Mouse (Mus musculus): ENCODE measurements around the gene Calcb. TPM values are rescaled to one million over a fixed set of nuclear protein-coding genes. Genes with fewer than 3 reads are reported as not detected.
"Not testable (repeated sequence)": the region's sequence is repeated elsewhere in the genome, so short reads cannot be mapped to it uniquely, and the experiment has no call there.

The Calcb gene
- polyA plus RNA-seq, 1 experiment from 2014 or later: not detected

DNA sequence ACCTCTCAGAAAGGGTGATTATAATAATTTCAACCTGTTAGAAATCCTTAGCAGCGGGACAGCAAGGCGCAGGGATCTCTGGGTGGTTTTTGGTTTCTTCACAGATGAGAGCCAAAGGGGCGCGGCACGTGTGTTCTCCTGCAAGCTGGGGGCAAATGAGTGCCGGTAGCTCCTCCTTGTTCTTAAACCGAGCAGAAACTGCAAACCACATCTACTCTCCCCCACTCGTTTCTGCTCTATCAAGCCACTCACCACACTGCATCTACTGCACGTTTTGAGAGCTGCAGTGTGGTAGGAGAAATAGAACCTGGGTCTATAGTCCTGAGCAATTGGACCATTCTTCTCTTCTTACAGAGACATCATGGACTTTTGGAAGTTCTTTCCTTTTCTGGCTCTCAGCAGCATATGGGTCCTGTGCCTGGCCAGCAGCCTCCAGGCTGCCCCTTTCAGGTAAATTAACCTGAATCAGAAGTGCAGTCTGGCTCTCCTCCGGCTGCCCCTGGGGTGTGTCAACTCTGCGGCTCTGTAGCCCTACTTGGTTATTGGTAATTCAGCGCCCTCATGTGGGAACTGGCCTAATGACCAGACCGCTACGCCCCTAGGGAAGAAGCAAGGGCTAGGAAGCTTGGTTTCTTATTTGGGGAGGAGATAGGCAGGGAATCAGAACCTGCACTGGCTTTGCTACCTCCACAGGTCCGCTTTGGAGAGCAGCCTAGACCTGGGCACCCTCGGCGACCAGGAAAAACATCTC is 1.1 kb downstream of the Calcb start:
- Histone ChIP-seq H3K4me2 (ENCODE audit: low read depth, low read length) (no peak overlapping the region), H3K9ac (ENCODE audit: low read depth, low read length) (no peak overlapping the region), H3K9me3 (replicated peaks; ENCODE audit: control insufficient read depth, low read length) (no peaks in the 10 kb centered on the region), H3K36me3 (ENCODE audit: control insufficient read depth, insufficient read depth) (no peaks in the 10 kb centered on the region), H3K27me3 (ENCODE audit: control insufficient read depth, insufficient read depth, low read depth, low read length) (peaks cover 23% of the 10 kb centered on the region), H3K4me3 (ENCODE audit: low read depth, low read length) (no peak overlapping the region), H3K27ac (ENCODE audit: low read length) (no peak overlapping the region), H3K4me1 (ENCODE audit: control insufficient read depth, low read depth, low read length) (no peaks in the 10 kb centered on the region)
- no peak for ATAC-seq (ENCODE audit: low read depth)
- WGBS (ENCODE audit: insufficient replicate concordance): 4% methylated on average over 17 of the region's 17 CpGs

DNA sequence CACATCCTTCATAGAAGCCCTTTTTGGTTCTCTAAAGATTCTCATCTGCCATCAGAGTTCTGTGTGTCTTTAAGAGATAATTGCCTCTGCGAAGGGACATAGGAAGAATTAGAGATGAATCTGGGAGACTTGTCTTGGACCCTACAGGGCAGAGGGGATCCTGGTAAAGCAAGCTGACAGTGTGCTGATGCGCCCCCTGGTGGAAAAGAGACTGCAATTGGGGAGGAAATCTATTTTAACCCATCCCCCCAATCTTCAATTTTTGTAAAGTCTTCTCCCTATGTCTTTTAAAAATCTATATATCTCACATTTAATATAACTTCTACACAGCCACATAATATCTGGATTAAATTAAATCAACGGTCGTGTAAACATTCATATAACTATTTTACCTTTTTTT is 11.3 kb downstream of the Calcb start:
- not testable (repeated sequence) for ATAC-seq (ENCODE audit: low read depth)

DNA sequence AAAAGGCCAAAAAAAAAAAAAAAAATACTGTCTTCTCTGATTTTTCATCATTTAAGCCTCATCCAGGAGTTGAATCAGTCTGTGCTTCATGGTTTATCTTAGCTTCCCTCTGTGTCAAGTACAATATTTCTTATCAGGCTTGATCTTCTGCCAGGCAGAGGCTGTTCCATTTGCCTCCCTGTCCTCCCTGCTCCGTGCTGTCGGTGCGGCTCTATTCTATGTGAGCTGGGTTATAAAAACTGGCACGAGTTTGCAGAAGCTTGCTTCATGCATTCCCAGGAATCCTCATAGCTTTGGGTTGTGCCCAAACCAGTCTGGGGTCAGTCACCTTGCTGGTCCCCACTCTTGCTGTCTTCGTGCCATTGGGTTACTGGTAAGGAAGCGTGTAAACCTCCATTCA is 12.7 kb downstream of the Calcb start:
- H3K27me3 ChIP-seq (ENCODE audit: control insufficient read depth, insufficient read depth, low read depth, low read length): no peaks in the 10 kb centered on the region
- no peak overlapping the region for H3K4me3 ChIP-seq (ENCODE audit: low read depth, low read length)
- H3K36me3 ChIP-seq (ENCODE audit: control insufficient read depth, insufficient read depth): no peaks in the 10 kb centered on the region
- 69% methylated on average over 6 of the region's 6 CpGs for WGBS (ENCODE audit: insufficient replicate concordance)
- H3K4me2 ChIP-seq (ENCODE audit: low read depth, low read length): no peak overlapping the region
- no peaks in the 10 kb centered on the region for H3K4me1 ChIP-seq (ENCODE audit: control insufficient read depth, low read depth, low read length)
- no peak for ATAC-seq (ENCODE audit: low read depth)
- H3K9ac ChIP-seq (ENCODE audit: low read depth, low read length): no peak overlapping the region
- no peak overlapping the region for H3K27ac ChIP-seq (ENCODE audit: low read length)
- H3K9me3 ChIP-seq (replicated peaks; ENCODE audit: control insufficient read depth, low read length): no peaks in the 10 kb centered on the region

More for the DNA sequence above, 11.3 kb downstream of the Calcb start:
- not testable (repeated sequence) for H3K4me3 ChIP-seq (ENCODE audit: low read depth, low read length); H3K27ac ChIP-seq (ENCODE audit: low read length); H3K4me2 ChIP-seq (ENCODE audit: low read depth, low read length); H3K27me3 ChIP-seq (ENCODE audit: control insufficient read depth, insufficient read depth, low read depth, low read length); H3K36me3 ChIP-seq (ENCODE audit: control insufficient read depth, insufficient read depth); H3K9me3 ChIP-seq (replicated peaks; ENCODE audit: control insufficient read depth, low read length); H3K9ac ChIP-seq (ENCODE audit: low read depth, low read length); H3K4me1 ChIP-seq (ENCODE audit: control insufficient read depth, low read depth, low read length)
- WGBS (ENCODE audit: insufficient replicate concordance): 49% methylated on average over 4 of the region's 4 CpGs

DNA sequence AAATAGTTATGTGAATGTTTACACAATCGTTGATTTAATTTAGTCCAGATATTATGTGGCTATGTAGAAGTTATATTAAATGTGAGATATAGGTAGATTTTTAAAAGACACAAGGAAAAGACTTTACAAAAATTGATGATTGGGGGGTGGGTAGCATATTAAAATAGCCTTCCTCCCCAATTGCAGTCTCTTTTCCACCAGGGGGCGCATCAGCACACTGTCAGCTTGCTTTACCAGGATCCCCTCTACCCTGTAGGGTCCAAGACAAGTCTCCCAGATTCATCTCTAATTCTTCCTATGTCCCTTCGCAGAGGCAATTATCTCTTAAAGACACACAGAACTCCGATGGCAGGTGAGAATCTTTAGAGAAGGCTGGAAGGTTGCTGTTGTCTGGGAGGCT is 13.3 kb downstream of the Calcb start:
- H3K9ac ChIP-seq (ENCODE audit: low read depth, low read length); H3K36me3 ChIP-seq (ENCODE audit: control insufficient read depth, insufficient read depth); H3K4me1 ChIP-seq (ENCODE audit: control insufficient read depth, low read depth, low read length); H3K27me3 ChIP-seq (ENCODE audit: control insufficient read depth, insufficient read depth, low read depth, low read length); H3K4me2 ChIP-seq (ENCODE audit: low read depth, low read length); H3K27ac ChIP-seq (ENCODE audit: low read length); ATAC-seq (ENCODE audit: low read depth); H3K4me3 ChIP-seq (ENCODE audit: low read depth, low read length); H3K9me3 ChIP-seq (replicated peaks; ENCODE audit: control insufficient read depth, low read length): not testable (repeated sequence)
- WGBS (ENCODE audit: insufficient replicate concordance): 26% methylated on average over 4 of the region's 4 CpGs

DNA sequence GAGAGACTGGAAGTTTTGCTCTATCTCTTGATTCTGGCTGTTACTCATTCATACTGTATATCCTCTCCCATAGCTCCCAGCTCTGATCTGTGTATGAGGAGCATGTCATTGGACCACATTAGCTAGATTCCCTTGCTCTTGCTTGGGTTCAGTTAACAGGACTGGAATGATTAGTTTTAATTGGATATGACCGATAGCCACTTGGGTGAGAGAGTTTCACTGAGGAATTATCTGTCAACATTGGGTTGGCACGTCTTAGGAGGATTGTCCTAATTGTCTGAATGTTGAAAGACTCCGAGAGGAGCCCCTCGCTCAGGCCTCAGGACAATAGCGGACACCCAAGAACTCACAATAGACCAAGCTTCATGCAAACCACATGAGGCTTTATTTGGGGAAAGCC is 17.8 kb downstream of the Calcb start:
- Histone ChIP-seq H3K4me1 (ENCODE audit: control insufficient read depth, low read depth, low read length) (no peaks in the 10 kb centered on the region), H3K9me3 (replicated peaks; ENCODE audit: control insufficient read depth, low read length) (no peaks in the 10 kb centered on the region), H3K36me3 (ENCODE audit: control insufficient read depth, insufficient read depth) (no peaks in the 10 kb centered on the region), H3K27ac (ENCODE audit: low read length) (no peak overlapping the region), H3K4me2 (ENCODE audit: low read depth, low read length) (no peak overlapping the region), H3K4me3 (ENCODE audit: low read depth, low read length) (no peak overlapping the region), H3K9ac (ENCODE audit: low read depth, low read length) (no peak overlapping the region), H3K27me3 (ENCODE audit: control insufficient read depth, insufficient read depth, low read depth, low read length) (no peaks in the 10 kb centered on the region)
- ATAC-seq (ENCODE audit: low read depth): no peak
- WGBS (ENCODE audit: insufficient replicate concordance): 69% methylated on average over 5 of the region's 5 CpGs

DNA sequence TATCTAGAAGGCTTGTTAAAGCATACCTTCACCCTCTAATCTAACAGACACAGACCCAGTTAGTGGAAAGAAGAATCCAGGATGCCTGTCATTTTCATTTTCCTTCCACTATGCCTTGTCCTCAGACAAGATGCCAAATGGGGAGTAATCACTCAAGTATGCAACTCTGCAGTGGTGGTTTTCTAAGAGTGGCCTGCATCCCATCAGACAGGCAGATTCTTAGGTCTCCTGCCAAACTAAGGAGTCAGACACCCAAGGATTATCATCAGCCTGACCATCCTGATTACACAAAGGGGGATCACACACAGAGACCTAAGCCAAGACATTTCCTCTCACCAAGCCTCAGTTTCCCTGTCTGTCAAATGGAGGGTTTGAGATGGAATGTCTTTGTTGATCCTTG is 19.7 kb downstream of the Calcb start:
- Histone ChIP-seq H3K4me1 (ENCODE audit: control insufficient read depth, low read depth, low read length) (no peaks in the 10 kb centered on the region), H3K9me3 (replicated peaks; ENCODE audit: control insufficient read depth, low read length) (no peaks in the 10 kb centered on the region), H3K4me3 (ENCODE audit: low read depth, low read length) (no peak overlapping the region), H3K4me2 (ENCODE audit: low read depth, low read length) (no peak overlapping the region), H3K36me3 (ENCODE audit: control insufficient read depth, insufficient read depth) (no peaks in the 10 kb centered on the region), H3K27ac (ENCODE audit: low read length) (no peak overlapping the region), H3K27me3 (ENCODE audit: control insufficient read depth, insufficient read depth, low read depth, low read length) (no peaks in the 10 kb centered on the region), H3K9ac (ENCODE audit: low read depth, low read length) (no peak overlapping the region)
- ATAC-seq (ENCODE audit: low read depth): no peak

DNA sequence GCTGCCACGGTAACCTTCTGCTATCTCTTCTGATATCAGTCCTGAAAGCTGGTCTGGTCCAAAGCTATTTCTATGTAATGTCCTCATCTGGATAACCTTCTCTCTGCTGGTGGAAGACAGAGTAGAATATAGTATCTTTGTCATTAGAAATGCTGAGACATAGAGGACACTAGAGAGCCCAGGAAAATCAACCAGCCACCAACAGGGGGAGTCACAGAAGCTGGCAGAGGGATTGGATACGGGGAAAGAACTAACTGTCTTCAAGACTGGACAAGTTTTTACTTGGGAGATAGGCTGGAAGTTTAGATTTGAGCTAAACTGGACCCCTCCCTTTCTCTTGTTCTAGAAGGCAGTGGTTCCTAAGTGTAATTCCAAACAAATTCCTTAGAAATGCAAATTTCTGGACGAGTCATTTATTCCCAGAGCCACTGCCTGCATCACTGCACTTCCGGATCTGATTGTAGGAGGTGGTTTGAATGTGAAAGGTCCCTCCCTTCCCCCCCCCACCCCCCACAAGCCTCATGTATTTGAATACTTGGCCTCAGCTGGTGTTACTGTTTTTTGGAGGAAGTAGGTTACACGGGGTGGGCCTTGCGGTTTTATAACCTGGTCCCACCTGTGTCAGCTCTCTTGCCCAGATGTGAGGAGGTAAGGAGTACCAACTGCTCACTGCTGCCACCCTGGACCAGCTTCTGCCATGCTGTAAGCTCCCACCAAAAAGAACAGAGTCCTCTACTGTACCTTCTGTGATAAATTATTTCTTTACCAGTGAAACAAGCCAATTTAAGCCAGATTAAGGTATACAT is 22.1 kb downstream of the Calcb start:
- no peaks in the 10 kb centered on the region for H3K9me3 ChIP-seq (replicated peaks; ENCODE audit: control insufficient read depth, low read length)
- H3K36me3 ChIP-seq (ENCODE audit: control insufficient read depth, insufficient read depth): no peaks in the 10 kb centered on the region
- no peak for ATAC-seq (ENCODE audit: low read depth)
- H3K27me3 ChIP-seq (ENCODE audit: control insufficient read depth, insufficient read depth, low read depth, low read length): no peaks in the 10 kb centered on the region
- WGBS (ENCODE audit: insufficient replicate concordance): 38% methylated on average over 6 of the region's 6 CpGs
- no peak overlapping the region for H3K27ac ChIP-seq (ENCODE audit: low read length)
- no peak overlapping the region for H3K9ac ChIP-seq (ENCODE audit: low read depth, low read length)
- H3K4me1 ChIP-seq (ENCODE audit: control insufficient read depth, low read depth, low read length): no peaks in the 10 kb centered on the region
- H3K4me3 ChIP-seq (ENCODE audit: low read depth, low read length): no peak overlapping the region
- H3K4me2 ChIP-seq (ENCODE audit: low read depth, low read length): no peak overlapping the region

DNA sequence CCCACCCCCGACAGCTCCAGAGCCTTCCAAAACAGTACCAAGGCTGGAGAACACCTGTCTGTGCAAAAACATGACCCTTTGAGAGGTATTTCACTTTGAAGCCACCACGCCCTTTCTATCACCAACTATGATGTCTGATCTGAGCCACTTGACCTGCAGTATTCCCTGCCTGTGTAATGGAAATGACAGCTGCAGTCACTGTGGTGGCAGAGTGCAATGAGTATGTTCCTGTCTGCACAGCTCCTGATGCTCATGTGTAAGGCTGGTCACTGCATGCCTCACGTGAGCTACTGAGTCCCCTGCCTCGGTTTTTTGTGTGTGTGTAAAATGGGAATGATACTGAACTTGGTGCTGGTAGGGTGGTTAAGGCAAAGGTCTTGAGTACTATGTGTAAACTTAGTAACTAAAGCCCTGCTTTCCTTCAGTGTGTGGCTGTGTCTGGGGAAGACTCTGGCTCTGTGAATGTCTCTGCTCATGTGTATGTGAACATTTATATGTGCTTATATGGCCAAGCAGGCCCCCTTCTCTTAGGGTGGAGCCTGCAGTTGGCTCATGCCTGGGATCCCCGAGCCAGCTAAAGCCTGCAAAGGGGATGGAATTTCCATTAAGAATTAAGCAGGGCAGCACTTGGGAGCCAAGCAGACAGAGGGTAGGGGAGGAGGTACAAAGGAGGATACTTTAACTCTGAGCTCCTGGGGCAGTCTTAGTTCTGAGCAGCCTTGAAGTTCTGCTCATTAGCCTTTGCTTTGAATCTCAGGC is 24.8 kb downstream of the Calcb start, which contains the start of gene Insc:
Insc (plus strand) TSS at position 673 of the 759 bp plus-strand sequence.
- H3K27ac ChIP-seq (ENCODE audit: low read length): no peak within 1 kb of the TSS
- H3K9me3 ChIP-seq (replicated peaks; ENCODE audit: control insufficient read depth, low read length): no peaks in the 10 kb centered on the region
- no peaks in the 10 kb centered on the region for H3K27me3 ChIP-seq (ENCODE audit: control insufficient read depth, insufficient read depth, low read depth, low read length)
- no peak within 1 kb of the TSS for H3K4me3 ChIP-seq (ENCODE audit: low read depth, low read length)
- no peak within 1 kb of the TSS for H3K9ac ChIP-seq (ENCODE audit: low read depth, low read length)
- H3K36me3 ChIP-seq (ENCODE audit: control insufficient read depth, insufficient read depth): no peaks in the 10 kb centered on the region
- H3K4me2 ChIP-seq (ENCODE audit: low read depth, low read length): no peak within 1 kb of the TSS
- ATAC-seq (ENCODE audit: low read depth): no peak
- 41% methylated on average over 5 of the region's 5 CpGs for WGBS (ENCODE audit: insufficient replicate concordance)
- H3K4me1 ChIP-seq (ENCODE audit: control insufficient read depth, low read depth, low read length): no peaks in the 10 kb centered on the region
